In the genomic region with DNA sequence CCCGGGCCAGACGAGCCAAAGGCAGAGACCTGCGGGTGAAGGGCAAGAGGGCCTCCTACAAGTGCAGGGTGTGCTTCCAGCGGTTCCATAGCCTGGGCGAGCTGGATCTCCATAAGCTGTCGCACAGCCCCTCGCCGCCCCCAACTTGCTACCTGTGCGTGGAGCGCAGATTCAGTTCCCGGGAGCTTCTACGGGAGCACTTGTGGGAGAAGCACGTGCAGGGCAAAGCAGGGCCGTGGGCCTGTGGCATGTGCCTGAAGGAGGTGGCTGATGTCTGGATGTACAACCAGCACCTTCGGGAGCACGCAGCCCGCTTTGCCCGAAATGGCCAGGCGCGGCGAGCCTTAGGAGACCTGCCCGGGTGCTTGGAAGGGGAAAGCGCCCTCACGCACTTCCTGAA, we compare ENCODE assay signal across 8 mouse cellular contexts. TPM values are rescaled to one million over a fixed set of nuclear protein-coding genes. Genes with fewer than 3 reads are reported as not detected.
DNase-seq lines count a peak whose midpoint lies in the region; ATAC-seq and TF ChIP-seq lines count a peak whose summit lies in the region.

No protein-coding gene starts in this region.

- H3K4me1 ChIP-seq in lung, postnatal 0 days (ENCODE audit: insufficient read depth, low read depth, low read length), result no peaks in the 10 kb centered on the region
- H3K4me1 ChIP-seq in limb, embryonic 10.5 days, result peaks cover 30% of the 10 kb centered on the region
- peaks cover 9% of the 10 kb centered on the region for H3K4me1 ChIP-seq in small intestine, adult 2 months (ENCODE audit: control insufficient read depth, insufficient read depth, insufficient read length, low read length)

- TF ChIP-seq CTCF in lung, postnatal 0 days (IDR thresholded peaks at IDR 0.05), result no peak
- no peak for TF ChIP-seq CTCF in small intestine, adult 2 months (IDR thresholded peaks at IDR 0.05; ENCODE audit: extremely low read depth, insufficient read length, insufficient replicate concordance, low read depth, low read length)

- H3K9ac ChIP-seq in lung, postnatal 0 days (replicated peaks; ENCODE audit: low read depth), result no peak overlapping the region

- no peak overlapping the region for H3K27ac ChIP-seq in lung, postnatal 0 days (ENCODE audit: low read length)
- H3K27ac ChIP-seq in limb, embryonic 10.5 days, result peak overlapping the region; percentile 82
- no peak overlapping the region for H3K27ac ChIP-seq in small intestine, adult 2 months (ENCODE audit: insufficient read depth, low read depth, low read length)

- 0 out of 2 replicates have a peak, but pooled peaks cover 2% of the 10 kb centered on the region for H3K27me3 ChIP-seq in lung, postnatal 0 days (replicated peaks; ENCODE audit: insufficient read depth, low read length)
- peaks cover 72% of the 10 kb centered on the region for H3K27me3 ChIP-seq in limb, embryonic 10.5 days (ENCODE audit: low read depth, poor library complexity, severe bottlenecking)
- no peaks in the 10 kb centered on the region for H3K27me3 ChIP-seq in small intestine, adult 2 months (ENCODE audit: control insufficient read depth, insufficient read depth, low read length)

- ATAC-seq in lung, postnatal 0 days, result no peak

- no peaks in the 10 kb centered on the region for H3K36me3 ChIP-seq in lung, postnatal 0 days (ENCODE audit: insufficient read depth, low read length)
- no peaks in the 10 kb centered on the region for H3K36me3 ChIP-seq in limb, embryonic 10.5 days
- H3K36me3 ChIP-seq in small intestine, adult 2 months (ENCODE audit: control insufficient read depth, insufficient read depth, low read length), result no peaks in the 10 kb centered on the region

- no peak for TF ChIP-seq POLR2A in small intestine, adult 2 months (IDR thresholded peaks at IDR 0.05; ENCODE audit: low read depth, low read length)

- no peak for TF ChIP-seq EP300 in lung, postnatal 0 days (IDR thresholded peaks at IDR 0.05)

- peak overlapping the region; percentile 33; the same call in 1 of the 2 replicates for H3K4me3 ChIP-seq in lung, postnatal 0 days (ENCODE audit: low read depth, low read length)
- peak overlapping the region; percentile 55 for H3K4me3 ChIP-seq in limb, embryonic 10.5 days
- peak overlapping the region; percentile 68 for H3K4me3 ChIP-seq in small intestine, adult 2 months (ENCODE audit: low read depth, low read length)

- WGBS in lung, postnatal 0 days, result 53% methylated on average over 24 of the region's 24 CpGs
- 59% methylated on average over 24 of the region's 24 CpGs for WGBS in limb, embryonic 10.5 days
- WGBS in small intestine, adult 2 months, result 67% methylated on average over 24 of the region's 24 CpGs

- peak; percentile 43 for DNase-seq in cerebellum, adult 9-10 months
- no peak for DNase-seq in cerebellum, postnatal 4 days (ENCODE audit: low spot score in 2 of 2)
- DNase-seq in lung, postnatal 0 days (ENCODE audit: low spot score), result no peak
- no peak for DNase-seq in lung, postnatal 36 days
- DNase-seq in limb, embryonic 10.5 days (ENCODE audit: low spot score), result no peak
- DNase-seq in embryo, embryonic 10 days (ENCODE audit: low spot score), result no peak
- no peak for DNase-seq in spleen, postnatal 14 days (ENCODE audit: low spot score in 2 of 2)

- H3K4me2 ChIP-seq in lung, postnatal 0 days (replicated peaks; ENCODE audit: low read depth, low read length), result peak overlapping the region; percentile 67

- no peaks in the 10 kb centered on the region for H3K9me3 ChIP-seq in lung, postnatal 0 days (ENCODE audit: low read length)
- H3K9me3 ChIP-seq in limb, embryonic 10.5 days (replicated peaks), result no peaks in the 10 kb centered on the region

RNA-seq across cellular contexts. Expression of gene Zfpm1, which starts 13.1 kb away (rescaled TPM):
- 1.5 and 1.7 TPM in 2 replicates for polyA plus RNA-seq in lung, postnatal 0 days (2015; fragmentation: Nextera tagmentation; extraction: Ambion mirVana)
- 1.3 and 1.5 TPM in 2 replicates for polyA plus RNA-seq in limb, embryonic 10.5 days (2016; fragmentation: Nextera tagmentation; extraction: Ambion mirVana)
- 153 and 187 TPM in 2 replicates for polyA plus RNA-seq in small intestine, adult 2 months (2012; rRNA removed)

Comparison
In these comparisons a context has a peak if more than half of its experiments do, and no peak if none do; other contexts are left out.
1. RNA of gene Zfpm1, which starts 13.1 kb away (polyA plus RNA-seq): 153 to 187 TPM in small intestine, adult 2 months; 1.5 to 1.7 TPM in lung, postnatal 0 days and 1.3 to 1.5 TPM in limb, embryonic 10.5 days; every median in the first group is over 10 times any median in the second.
2. Peak in every context shown above with its lines, with median percentiles within 50 percentile points of each other: H3K4me3 ChIP-seq.